Mouse (Mus musculus) embryo, embryonic 11 days (tissue): ENCODE measurements around the gene Cacna1c.

ENCODE experiments used
- DNase-seq: peaks from one replicate; pipeline ENCODE4 v3.0.0-alpha.2; 2015

Gene Cacna1c

DNA sequence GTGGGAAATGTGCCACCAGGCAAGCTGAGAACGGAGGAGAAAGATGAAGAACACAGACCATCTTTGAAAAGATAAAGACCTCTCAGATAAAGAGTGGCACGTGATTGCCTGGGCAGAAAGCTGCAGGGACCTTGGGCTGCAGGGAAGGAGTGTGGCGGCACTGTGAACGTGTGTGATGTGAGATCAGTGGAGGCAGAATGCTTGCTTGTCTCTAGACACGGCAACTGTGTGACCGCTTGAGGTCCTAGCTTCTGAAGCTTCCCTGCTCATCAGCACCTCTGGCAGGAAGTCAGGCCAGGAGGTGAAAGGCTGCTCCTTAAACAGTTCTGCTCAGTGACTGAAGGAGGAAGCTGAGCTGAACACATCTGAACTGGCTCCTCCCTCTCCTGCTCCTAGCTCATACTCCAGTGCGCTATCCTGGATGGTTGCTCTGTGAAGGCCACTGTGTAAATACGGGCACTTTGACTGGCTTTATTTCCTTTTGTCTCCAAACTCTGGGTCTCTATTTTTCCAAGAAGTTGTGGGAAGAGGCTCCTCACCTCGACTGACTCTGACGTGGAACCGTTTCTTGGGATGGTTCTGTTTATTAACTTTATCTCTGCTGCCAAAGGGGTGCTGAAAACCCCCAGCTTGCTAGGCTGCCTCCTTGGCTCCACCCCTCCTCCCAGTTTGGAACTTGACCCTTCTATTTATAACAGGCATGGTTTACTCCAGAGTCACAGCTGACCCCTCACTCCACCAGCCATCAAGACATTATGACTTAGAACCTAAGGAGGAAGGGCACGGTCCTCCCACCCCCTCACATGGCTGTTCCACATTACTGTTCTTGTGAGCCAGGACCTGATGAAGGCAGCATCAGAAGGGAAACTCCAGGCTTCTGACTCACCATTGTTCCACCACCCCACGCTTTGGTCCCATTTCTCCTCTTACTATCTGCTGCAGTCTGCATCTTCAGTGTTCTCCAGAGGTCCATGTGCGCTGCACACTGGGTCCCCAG lies 357.0 kb downstream of the Cacna1c start:
- peak; percentile 40 for DNase-seq

DNA sequence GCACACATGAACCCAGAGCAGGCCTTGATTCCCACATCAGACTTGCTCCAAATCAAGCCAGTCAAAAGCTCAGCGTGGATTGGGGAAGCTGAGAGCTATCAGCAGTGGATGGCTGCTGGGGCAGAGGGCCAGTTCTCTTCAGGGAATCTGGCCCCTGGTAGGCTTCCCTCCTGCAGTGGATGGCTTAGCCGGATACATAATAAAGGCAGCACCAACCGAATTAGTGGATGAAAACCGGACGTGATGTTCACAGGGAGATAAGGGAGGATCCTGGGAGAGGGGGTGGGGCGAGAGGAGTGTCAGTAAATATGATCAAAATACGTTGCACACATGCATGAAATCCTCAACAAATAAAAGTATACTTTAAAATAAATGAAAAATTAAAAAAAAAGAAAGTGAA lies 359.5 kb downstream of the Cacna1c start:
- DNase-seq, result no peak

DNA sequence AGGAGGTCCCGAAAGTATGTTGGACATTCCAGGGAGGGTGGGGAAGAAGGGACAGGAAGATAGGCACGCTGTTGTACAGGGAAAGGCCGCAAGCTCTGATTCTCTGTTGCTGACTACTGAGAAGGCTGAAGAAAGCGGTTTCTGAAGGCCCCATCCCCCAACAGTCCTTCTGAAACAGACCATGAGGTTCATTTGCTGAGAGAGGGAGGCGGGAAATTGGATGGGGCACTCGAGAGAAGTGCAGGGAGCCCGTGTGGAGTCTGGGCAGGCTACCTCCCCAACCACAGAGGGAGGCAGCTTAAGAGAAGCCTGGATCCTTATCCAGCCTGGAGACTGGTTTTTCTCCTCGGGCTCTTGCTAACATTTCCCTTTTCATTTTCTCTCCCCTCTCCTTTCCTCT lies 362.2 kb downstream of the Cacna1c start:
- DNase-seq, result no peak

DNA sequence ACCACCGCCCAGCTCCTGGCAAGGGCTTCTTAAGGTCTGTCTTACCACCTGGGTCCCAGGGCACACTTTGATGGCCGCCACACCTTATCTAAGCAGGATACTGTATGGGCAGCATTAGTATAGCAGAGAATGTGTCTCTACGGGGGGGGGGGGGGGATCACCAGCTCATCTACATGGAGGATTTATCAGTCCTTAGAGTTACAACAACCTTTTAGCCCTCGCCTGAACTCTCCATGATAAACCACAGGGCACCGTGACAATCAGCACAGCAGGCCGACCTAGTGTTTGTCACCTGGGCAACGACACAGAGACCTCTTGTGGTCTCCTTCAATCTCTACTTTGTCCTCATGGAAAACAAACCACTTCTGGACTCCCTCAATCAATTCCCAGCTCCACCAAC lies 363.2 kb downstream of the Cacna1c start:
- no peak for DNase-seq

DNA sequence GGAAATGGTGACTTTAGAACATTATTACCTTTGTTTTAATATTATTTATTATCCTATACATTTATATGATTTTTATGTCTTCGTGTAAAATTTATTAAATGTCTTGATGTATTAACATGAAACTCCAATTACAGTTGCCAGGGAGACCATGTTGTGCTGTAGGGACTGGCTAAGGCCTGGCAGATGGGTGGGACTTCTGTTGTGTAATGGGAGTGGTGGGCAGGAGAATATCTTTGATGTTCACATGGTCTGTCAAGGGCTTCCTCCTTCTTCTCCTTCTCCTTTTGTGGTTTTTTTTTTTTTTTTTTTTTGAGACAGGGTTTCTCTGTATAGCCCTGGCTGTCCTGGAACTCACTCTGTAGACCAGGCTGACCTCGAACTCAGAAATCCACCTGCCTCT lies 363.6 kb downstream of the Cacna1c start:
- DNase-seq, result no peak

DNA sequence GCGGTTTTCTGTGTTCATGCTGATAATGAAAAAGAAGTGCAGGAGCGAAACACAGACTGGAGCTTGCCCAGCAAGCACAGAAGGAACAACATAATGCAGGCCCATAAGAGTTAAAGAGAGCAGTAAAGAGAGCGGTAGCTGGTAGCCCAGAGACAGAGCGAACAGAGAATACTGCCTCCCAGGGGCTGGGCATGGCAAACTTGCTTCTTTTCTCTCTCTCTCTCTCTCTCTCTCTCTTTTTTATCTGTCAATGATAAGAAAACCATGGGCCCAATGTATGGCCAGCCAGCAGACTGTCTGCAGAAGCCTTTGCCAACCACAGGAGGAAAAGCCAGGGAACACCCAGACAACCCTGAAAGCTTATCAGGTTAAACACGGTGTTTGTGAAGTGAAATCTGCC lies 365.4 kb downstream of the Cacna1c start:
- DNase-seq, result no peak

DNA sequence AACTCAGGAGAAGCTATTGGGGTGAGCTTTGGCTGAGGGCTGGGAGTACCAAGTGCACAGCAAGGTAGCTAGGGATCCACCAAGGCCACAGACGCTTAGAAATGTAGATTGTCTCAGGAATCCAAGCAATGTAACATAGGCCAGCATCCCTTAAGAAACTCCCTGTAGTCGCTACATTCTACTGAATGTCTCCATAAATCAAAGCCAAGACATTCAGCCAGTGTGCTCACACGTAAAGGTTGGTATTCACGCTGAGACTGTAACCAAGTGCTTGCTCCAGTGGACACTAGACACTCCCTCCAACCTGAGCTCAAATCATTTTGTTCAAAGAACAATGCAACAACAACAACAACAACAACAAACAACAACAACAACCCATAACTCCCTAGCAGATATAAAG lies 368.0 kb downstream of the Cacna1c start:
- DNase-seq, result no peak

DNA sequence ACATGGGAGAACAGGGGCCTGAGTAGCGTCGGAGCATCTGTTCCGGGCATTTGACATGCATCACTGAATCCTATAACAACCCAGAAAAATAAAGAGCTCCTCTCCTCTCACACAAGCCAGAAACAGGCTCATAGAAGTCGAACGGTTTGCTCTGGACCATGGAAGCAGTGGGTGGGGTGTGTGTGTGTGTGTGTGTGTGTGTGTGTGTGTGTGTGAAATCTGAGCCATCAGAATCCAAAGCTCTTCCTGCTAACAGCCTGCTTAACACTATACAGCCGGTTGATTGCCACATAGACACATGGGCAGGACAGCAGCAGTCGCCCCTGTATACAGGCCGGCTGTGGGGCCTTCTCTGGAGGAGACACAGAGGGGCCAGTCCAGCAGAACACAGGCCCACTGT lies 368.7 kb downstream of the Cacna1c start:
- DNase-seq, result peak; percentile 30

DNA sequence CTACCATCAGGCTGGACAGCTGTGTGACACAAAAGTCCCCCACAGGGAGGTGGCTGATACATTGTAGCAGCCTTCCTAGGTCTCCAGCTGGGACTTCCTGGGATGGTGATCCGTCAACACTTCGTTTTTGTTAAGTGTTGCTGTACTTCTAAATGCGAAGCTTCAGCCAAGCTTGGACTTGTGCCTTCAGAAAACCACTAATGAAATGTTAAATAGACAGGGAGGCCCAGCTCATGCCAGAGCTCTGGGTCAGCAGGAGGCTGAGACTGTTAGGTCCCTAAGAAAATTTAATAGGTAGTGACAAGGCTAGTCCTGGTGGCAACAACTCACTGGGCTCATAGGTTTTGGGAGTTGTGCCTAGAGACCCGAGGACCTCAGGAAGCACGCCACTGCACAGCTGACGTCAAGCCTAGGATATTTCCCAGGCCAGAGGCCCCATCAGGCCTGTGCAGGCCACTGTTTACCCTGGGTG lies 370.8 kb downstream of the Cacna1c start:
- DNase-seq, result no peak

DNA sequence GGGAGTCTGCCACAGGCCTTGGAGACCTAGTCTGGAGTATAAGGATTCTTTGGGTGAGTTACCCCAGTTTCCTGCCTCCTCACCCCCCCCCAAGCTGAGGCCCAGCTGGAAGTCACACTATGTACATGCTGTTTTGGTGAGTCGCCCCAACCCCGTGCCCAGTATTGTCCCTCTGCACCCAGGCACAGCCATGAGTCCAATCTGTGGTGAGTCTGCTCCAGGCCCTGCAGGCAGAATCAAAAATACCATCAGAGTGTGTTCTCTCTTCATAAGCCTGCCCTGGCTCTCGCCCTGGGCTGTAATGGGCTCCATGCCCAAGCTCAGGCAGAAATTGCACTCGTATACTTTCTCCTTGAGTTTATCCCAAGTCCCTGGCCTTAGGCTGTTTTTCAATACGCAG lies 374.7 kb downstream of the Cacna1c start:
- DNase-seq, result no peak

DNA sequence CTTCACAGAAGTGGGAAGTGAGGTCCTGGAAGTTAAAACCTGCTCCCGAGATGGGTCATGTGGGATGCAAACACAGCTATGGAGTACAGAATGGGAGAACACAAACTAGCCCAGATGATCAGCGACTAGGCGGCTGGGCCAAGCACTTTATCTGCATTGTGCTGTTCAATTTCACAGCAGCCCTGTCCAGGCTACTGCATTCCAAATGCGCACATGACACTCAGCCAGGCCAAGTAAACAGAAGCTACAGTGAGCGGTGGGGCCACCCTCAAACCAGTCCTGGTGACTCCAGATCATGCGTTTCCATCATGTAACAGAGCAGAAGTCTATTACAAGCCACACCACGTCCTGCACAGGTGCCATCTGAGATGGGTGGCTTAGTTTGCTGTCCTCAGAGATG lies 376.6 kb downstream of the Cacna1c start:
- no peak for DNase-seq

DNA sequence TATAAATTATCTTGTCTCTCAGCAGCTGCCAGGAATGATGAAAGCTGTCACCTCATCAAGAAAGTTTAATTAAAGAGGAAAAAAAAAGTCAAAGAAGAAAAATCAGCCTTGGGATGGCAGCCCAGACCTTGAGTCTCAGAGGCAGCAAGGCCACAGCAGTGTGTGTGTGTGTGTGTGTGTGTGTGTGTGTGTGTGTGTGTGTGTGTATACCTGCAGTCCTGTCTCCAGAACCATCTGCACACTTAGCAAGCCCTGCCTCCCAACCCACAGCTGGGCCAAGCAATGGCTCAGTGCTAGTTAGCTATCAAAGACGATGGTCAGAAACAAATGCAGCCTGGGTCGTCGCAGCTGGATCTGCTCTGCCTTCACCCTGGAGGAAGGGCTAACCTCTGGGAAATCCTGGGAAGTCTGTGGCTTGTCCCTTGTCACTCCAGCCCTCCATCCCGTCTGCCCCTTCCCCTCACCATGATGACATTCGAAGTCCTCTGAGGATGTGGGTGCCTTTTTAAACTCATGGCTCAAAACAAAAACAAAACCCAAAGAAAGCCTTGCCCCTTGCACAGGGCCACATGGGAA lies 378.2 kb downstream of the Cacna1c start:
- DNase-seq, result no peak

DNA sequence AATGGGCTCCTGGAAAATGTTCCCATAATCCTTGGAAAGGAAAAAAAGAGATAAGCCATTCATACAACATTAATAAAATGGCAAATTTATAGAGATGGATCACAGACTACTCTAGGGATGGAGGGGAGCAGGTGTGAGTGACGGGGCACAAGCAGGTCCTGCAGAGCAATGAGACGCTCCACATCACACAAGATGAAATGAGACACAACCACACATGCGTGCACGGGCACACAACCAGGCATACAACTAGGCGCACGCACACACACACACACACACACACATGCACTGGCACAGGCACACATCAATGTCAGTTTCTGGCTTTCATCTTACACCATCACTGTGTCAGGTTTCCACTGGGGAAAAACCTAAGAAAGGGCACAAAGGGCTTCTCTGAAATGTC lies 380.0 kb downstream of the Cacna1c start:
- no peak for DNase-seq

DNA sequence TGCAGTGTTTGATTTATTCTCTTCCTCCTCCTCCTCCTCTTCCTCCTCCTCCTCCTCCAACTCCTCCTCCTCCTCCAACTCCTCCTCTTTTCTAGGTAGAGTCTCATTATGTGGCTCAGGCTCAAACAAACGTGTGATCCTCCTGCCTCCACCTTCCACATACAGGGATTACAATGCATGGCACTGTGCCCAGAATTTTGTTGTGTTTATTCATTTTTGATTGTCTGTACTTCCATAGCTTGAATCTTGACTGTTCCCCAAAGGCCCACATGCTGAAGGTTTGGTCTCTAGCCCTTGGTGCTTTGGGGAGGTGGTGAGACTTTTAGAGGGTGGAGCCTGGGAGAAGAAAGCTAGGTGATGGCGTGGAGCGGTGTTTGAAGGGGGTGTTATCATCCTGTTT lies 383.7 kb downstream of the Cacna1c start:
- no peak for DNase-seq

DNA sequence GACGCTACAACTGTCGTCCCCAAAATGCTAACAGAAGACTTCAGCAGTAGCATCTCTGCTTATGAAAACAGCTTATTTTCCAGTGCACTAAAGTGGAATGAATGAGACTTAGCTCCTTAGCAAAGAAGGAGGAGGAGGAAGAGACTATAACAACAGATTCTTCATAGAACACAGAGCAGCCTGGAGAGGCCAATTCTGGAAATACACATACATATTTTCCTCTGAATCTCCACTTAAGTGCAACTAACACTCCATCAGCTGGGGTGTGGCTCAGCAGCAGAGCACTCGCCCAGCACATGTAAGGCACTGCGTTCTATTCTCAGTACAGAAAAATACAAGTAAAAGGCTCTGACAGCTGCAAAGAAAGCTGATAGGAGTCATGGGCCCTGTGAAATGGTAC lies 384.2 kb downstream of the Cacna1c start:
- DNase-seq, result no peak

DNA sequence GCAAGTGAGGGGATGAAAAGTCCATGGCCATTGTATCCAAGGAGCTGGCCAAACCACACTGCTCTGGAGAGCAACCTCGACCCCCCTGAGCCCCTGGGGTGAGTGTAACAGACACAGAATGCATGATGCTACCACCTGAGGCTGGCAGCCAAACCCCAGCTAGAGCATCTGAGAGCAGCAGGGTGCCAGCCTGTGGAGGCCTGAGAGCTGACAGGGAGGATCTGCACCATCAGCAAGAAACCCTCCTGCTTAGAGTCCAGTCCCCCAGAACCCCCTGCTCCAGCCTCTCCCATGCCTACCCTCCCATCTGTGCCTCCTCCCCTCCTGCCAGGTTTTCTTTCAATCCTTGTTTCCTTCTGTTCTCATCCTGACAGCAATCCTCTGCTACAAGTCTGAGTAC lies 385.4 kb downstream of the Cacna1c start:
- no peak for DNase-seq

DNA sequence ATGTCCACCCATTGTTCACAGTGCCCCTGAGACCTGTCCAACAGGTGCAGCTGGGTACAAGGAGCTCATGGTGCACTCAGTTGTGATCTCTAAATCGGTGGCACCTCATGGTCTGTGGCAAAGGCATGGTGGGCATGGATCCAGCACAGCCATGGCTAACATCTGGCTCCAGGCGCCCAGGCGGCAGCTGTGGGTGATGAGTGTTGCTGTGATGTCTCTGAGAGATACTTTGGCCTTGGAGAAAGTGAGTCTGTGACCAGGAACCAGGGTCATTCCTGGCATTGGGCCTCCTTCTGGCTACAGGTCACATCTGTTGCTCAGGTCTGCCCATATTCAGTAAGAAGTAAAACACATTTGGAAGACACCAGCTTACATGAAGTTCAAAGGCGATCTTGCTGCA lies 391.1 kb downstream of the Cacna1c start:
- no peak for DNase-seq

DNA sequence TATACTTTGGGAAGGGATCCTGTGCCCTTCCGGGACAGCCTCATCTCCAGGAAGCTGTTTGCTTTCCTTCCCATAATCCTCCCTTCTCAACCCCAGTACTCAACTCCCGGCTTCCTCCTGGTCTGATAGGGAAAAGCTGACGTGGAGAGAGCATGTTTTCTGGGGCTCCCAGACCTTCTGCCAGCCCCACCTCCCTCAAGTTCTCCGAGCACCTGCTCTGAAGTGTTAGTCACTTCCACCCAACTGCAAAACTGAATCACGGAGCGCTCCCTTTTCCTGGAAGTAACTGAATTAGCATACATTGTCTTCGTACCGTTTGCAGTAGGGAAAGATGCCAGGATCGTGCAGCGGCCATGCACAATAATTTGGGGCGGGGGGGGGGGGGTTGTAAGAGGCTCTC lies 393.9 kb downstream of the Cacna1c start:
- no peak for DNase-seq

DNA sequence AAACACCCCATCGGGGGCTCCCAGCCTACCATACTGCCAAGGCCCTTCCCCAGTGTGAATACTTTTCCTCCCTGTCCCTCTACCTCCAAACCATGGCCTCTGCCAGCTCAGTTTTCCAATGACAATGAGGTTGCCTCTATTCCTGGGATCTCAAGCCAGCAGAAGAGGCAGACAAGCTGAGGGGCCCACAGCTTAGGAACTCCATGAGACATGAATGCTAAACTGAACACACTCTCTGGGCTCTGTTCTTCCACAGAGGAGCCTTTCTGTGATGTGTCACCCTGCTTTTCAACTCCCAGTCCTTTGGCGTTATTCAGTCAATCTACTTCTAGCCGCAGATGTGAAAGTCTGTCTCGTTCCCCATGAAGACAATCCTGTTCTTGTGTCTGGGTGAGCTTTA lies 399.8 kb downstream of the Cacna1c start:
- no peak for DNase-seq

DNA sequence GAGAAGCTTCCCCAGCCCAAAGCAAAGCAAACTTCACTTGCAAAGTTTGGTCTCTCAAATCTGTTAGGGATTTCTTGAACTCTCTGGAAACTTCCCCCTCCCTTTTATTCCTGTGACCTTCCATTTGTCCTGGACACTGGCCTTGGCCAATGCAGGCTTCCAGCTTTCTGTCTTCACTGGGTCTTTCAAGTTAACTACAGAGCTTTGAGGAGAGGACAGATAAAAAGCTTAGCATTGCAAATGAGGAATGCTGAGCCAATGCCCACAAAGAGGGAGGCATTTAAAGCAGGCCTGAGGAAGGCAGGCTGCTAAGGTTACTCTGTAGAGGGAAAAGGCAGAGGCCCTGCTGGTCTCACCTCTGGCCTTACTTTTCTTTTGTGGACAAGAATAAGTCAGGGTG lies 400.5 kb downstream of the Cacna1c start:
- no peak for DNase-seq

DNA sequence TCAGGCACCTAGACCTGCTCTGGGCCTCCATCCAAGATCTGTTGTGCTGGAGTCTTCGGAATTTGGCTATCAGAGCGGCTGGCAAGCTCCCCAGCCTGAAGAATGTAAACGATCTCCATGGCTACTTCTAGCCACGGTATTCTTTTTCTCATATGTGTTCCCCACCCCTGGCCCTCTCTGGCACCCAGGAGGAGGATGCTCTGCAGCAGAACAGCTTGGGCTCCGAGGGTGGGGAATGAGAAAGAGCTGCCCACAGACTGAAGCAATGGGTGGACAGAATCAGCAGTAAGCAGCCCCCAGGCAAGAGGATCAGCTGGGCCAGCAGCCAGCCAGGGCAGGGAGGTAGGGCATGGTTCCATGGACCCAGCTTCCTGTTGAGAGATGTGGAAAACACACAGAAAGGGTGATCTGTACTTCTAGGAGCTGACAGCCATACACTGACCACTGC lies 404.3 kb downstream of the Cacna1c start:
- DNase-seq, result no peak

DNA sequence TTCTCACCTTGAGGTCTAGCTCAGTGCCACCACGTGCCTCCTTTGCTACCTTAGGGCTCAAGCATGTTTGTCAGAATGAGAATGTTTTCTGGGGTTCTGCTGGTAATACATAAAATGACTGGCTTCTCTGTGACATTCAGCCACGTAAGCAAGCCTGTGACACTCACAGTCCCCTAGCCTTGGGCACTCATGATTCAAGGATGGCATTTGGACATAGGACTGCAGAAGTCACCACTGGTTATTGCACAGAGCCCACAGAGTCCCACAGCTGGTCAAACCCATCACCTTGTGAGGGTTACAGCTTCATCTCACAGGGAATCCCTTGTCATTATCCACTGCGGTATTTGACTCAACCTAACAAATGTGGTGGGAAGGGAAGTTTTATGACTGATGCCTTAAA lies 408.3 kb downstream of the Cacna1c start:
- DNase-seq, result no peak

DNA sequence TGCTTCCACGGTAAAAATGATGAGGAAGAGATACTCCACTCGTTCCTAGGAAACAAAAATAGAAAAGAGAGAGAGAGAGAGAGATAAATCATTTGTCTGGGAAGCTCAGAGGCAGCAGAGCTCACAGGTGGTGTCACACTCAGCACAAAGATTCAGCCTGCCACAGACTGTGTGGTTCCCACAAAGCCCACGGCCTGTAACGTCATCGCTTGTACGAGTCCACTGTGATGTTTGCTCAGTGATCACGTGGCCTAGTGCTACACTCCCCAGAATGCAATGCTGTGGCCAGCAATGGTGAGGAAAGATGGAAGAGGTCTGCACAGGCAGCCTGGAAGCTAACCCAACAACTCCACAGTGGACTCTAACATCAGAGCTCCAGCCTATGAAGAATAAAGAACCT lies 415.9 kb downstream of the Cacna1c start:
- DNase-seq, result no peak

DNA sequence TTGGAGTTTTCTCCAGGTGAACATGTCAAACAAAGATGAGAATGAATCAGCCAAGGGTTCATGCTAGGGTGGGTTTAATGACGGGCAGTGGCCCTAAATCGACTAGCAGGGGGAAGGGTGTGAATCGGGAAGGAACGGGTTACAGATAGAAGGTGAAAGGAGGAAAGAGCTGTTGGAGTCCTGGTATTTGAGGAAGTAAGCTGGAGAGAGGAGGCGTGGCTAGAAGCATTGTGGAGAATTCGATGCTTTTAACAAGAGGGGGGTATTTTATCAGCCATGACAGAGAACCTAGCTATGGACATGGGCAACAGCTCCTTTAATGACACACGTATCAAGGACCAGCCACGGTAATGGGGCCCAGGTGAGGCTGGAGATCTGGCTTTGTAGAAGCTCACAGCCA lies 417.0 kb downstream of the Cacna1c start:
- DNase-seq, result no peak
